Comparison of ENCODE assay signal across 8 mouse cellular contexts in the genomic region with DNA sequence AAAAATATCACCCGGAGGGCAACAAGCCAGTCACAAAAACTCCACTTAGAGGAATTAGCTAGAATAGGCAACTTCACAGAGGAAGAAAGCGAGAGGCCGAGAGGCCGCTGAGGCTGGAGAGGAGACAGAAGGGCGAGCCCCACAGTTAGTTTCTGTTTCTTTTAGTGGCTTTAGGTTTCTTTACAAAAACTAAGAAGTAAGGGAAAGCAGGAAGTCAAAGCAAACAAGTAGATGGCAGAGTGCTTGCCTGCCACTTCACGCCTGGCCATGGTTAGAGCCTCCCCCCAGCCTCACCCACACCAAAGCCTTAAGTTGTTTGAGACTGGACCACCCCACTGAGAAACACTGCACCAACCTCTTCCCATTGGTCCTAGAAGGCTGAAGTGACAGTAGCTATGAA.
DNase-seq lines count a peak whose midpoint lies in the region; ATAC-seq and TF ChIP-seq lines count a peak whose summit lies in the region.

No protein-coding gene starts in this region.

- no peaks in the 10 kb centered on the region for H3K27me3 ChIP-seq in intestine, postnatal 0 days (replicated peaks; ENCODE audit: control insufficient read depth, insufficient read depth, low read length)
- H3K27me3 ChIP-seq in intestine, embryonic 16.5 days (replicated peaks; ENCODE audit: control insufficient read depth, insufficient read depth, low read length): no peaks in the 10 kb centered on the region

- DNase-seq in T-cell, adult 2 months (ENCODE audit: low spot score): peak; percentile 66
- DNase-seq in induced T-regulatory cell, adult 2 months (ENCODE audit: low read depth): peak; percentile 78
- DNase-seq in natural killer cell, adult 2 months (ENCODE audit: low spot score in 2 of 2): peak; percentile 63 to 73
- no peak for DNase-seq in urinary bladder, postnatal 25 days (ENCODE audit: low spot score)
- no peak for DNase-seq in left cerebral cortex, adult 8-10 months (ENCODE audit: low spot score in 2 of 2)
- no peak for DNase-seq in Muller cell, postnatal 12 days (ENCODE audit: inconsistent ontology term)

- H3K27ac ChIP-seq in intestine, postnatal 0 days (ENCODE audit: low read depth, low read length): peak overlapping the region; percentile 21; the same call in 1 of the 2 replicates
- H3K27ac ChIP-seq in intestine, embryonic 16.5 days (ENCODE audit: low read length): no peak overlapping the region

- no peak overlapping the region for H3K4me3 ChIP-seq in intestine, postnatal 0 days (ENCODE audit: low read depth, low read length)
- H3K4me3 ChIP-seq in intestine, embryonic 16.5 days (ENCODE audit: low read length): no peak overlapping the region

- ATAC-seq in intestine, postnatal 0 days: no peak
- ATAC-seq in intestine, embryonic 16.5 days: no peak

- 59% methylated on average over 6 of the region's 6 CpGs for WGBS in intestine, postnatal 0 days
- WGBS in intestine, embryonic 16.5 days: 73% methylated on average over 6 of the region's 6 CpGs

- peaks cover 21% of the 10 kb centered on the region for H3K4me1 ChIP-seq in intestine, postnatal 0 days (replicated peaks; ENCODE audit: control insufficient read depth, insufficient read depth, low read length)
- H3K4me1 ChIP-seq in intestine, embryonic 16.5 days (ENCODE audit: control insufficient read depth, insufficient read depth, low read length): peaks cover 45% of the 10 kb centered on the region

- no peak overlapping the region; the same call in 1 of the 2 replicates for H3K9ac ChIP-seq in intestine, postnatal 0 days (ENCODE audit: low read depth, low read length)
- no peak overlapping the region for H3K9ac ChIP-seq in intestine, embryonic 16.5 days (ENCODE audit: low read depth, low read length)

- peak overlapping the region; percentile 64 for H3K4me2 ChIP-seq in intestine, postnatal 0 days (replicated peaks; ENCODE audit: low read depth)
- H3K4me2 ChIP-seq in intestine, embryonic 16.5 days (ENCODE audit: low read depth, low read length): no peak overlapping the region

- no peak for TF ChIP-seq CTCF in intestine, postnatal 0 days (IDR thresholded peaks at IDR 0.05; ENCODE audit: low read depth)

- H3K36me3 ChIP-seq in intestine, postnatal 0 days (ENCODE audit: control insufficient read depth, insufficient read depth): no peaks in the 10 kb centered on the region
- no peaks in the 10 kb centered on the region for H3K36me3 ChIP-seq in intestine, embryonic 16.5 days (ENCODE audit: control insufficient read depth, insufficient read depth, low read length)

- no peaks in the 10 kb centered on the region for H3K9me3 ChIP-seq in intestine, postnatal 0 days (ENCODE audit: control insufficient read depth)
- H3K9me3 ChIP-seq in intestine, embryonic 16.5 days (ENCODE audit: control insufficient read depth, low read length): no peaks in the 10 kb centered on the region

Comparison
In these comparisons a context has a peak if more than half of its experiments do, and no peak if none do; other contexts are left out.
1. DNase-seq: peak in T-cell, adult 2 months (single experiment), induced T-regulatory cell, adult 2 months (single experiment) and natural killer cell, adult 2 months (2 of 2); none in urinary bladder, postnatal 25 days (single experiment), left cerebral cortex, adult 8-10 months (0 of 2) and Muller cell, postnatal 12 days (single experiment).